Mouse (Mus musculus): ENCODE results near the gene Jag2.

Gene Jag2

GRCm38 (mm10) chr12:112903941-112904340 is 25.6 kb downstream of the Jag2 start:
- no peak for DNase-seq (ENCODE audit: low spot score in 2 of 2)

DNA sequence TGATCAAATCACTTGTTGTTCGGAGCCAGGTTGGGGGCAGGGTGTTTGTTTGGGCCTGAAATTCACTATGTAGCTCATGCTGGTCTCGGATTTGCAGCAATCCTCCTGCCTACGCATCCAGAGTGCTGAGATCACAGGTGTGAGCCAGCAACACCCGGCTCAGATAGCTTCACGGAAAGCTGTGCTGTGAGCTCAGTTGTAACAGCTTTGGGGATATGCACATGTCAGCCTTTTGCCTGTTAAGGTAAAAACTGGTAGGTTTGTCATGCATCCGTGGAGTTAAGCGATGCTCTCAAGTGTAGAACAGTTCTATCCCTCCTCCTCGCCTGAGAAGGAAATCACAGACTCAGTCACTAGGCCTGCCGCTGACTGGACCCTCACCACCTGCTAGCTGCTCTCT is 28.9 kb downstream of the Jag2 start:
- DNase-seq (ENCODE audit: low spot score in 2 of 2) = no peak

DNA sequence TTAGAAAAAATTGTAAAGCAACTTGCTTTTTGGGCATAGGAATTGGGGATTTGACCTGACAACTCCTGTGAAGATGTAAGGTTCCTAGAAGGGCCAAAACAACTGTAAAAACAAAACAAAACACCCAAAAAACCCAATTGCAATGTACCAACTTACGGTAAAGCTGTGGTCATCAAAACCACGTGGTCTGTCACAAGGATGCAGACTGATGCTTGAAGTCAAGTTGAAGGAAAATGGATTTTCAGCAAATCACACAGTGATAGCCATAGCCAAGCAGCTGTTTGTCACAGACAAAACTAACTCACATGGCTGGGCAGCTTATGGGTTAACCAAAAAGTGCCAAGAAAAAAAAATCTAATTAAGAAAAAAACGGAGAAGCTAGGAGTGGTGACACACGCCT is 30.6 kb downstream of the Jag2 start:
- DNase-seq (ENCODE audit: low spot score in 2 of 2) = no peak

DNA sequence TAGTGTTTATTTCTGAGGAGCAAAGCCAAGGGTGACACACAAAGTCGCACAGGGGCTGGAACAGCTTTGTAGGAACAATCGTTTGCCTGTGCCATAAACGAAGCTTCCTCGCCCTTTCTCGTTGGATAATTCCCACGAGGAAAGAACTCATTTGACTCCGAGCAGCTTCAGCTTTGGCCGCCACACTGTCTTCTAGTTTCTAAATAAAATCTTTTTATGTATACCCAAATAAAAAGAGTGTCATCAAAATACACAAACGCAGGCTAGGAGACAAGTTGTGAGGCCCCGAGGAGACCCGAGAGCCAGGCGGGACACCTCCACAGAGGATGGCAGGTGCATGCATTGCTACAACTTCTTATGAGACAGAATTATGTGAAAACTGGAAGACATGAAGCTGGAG is 31.2 kb downstream of the Jag2 start:
- DNase-seq (ENCODE audit: low spot score in 2 of 2) = no peak

DNA sequence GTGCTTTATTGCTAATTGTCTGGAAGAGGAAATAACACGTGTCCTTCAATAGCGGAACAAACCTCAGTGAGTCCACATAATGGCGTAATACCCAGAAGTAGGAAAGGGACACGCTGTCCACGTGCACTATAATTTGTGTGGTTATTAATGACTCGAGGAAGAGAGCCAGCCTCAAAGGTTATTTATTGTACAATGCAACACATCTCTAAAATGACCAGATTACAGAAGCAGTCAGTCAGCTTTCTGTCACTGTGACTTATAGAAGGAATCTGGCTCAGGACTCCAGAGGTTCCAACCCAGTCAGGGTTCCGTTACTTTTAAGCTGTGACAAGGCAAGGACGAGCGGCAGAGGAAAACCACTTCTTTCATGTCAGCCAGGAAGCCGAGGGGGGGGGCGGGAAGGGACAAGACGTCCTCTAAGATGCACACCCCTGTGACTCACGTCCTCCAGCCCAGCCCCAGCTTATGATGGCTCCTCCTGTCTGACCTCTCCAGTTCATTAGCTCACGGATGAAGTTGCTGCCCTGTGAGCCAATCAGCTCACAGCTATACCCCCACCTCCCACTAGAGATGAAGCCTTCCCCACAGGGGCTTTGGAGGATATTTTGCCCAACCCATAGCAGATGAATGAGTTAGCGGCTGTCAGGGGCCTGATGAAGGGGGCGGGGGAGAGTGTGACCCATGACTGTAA is 31.9 kb downstream of the Jag2 start:
- no peak for DNase-seq (ENCODE audit: low spot score in 2 of 2)

DNA sequence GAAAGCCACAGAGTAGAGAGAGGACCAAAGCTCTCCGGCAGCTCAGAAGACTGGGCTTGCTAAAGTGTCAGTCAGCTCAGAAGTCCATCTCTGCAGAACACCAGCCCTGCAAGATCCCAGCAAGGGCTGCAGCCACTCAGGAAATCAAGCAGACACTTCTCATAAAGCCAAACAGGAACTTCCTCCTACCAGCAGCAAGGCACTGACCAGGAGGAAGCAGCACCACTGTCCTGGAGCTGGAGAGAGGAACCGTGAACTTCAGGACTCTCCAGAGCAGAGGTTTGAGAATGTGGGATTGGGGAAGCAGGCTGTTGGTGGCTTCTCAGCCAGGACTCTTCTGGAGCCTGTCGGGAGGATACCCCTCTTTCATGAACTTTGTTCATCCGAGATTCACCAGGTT is 34.6 kb downstream of the Jag2 start:
- DNase-seq (ENCODE audit: low spot score in 2 of 2) = no peak

GRCm38 (mm10) chr12:112894303-112894884 is 35.2 kb downstream of the Jag2 start:
- DNase-seq (ENCODE audit: low spot score in 2 of 2) = no peak

- DNase-seq (ENCODE audit: low spot score in 2 of 2) = no peak
Observed at GRCm38 (mm10) chr12:112885465-112885864, 44.1 kb downstream of the Jag2 start.

- no peak for DNase-seq (ENCODE audit: low spot score in 2 of 2)
Observed at GRCm38 (mm10) chr12:112881301-112881815, 48.2 kb downstream of the Jag2 start.

GRCm38 (mm10) chr12:112880661-112881060 is 48.9 kb downstream of the Jag2 start:
- DNase-seq (ENCODE audit: low spot score in 2 of 2) = no peak

DNA sequence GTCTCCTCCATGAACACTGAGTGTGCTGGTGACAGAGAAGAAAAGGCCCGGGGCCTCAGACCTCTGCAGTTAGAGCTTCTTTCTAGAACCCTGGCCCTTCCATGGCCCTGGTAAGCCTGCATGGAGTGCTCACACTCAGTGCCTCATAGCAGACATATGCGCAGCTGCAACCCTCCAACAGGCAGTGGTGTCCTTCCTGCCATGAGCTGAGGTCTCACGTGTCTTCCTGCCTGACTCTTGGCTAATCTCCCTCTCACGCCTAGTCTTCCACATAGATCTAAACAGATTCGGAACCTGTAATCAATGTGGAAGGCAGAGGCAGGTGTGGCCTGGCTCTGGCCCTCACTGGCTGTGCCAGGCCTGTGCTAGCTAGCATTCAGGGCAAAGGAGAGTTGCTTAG is 49.8 kb downstream of the Jag2 start:
- DNase-seq (ENCODE audit: low spot score in 2 of 2) = no peak

GRCm38 (mm10) chr12:112877607-112878020 is 52.0 kb downstream of the Jag2 start:
- DNase-seq (ENCODE audit: low spot score in 2 of 2) = peak in 1 of 2 experiments; percentile 64

DNA sequence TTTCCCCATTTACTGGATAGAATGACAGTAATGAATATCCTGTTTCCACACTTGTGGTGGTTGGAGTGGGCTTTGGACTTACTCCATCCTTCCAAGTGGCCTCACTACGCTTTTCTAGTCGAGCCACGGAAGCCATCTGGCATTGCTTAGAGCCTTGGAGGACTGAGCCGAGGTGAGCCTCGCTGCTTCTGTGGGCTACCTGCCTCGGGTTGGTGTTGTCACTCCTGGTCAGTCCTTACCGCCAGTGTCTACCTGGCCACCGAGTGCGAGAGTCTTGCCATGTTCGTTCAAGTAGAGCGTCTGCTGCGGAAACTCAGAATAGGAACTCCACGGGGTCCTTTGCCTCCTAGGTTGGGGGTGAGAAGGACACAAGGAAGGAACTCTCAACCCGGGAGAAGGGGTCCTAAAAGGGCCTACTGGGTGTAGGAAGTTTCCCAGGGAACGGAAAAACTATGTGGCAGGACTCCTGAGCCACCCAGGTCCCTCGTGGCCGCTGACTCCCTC is 52.5 kb downstream of the Jag2 start:
- DNase-seq (ENCODE audit: low spot score in 2 of 2) = no peak

- DNase-seq (ENCODE audit: low spot score in 2 of 2) = peak in 1 of 2 experiments; percentile 40
Observed at GRCm38 (mm10) chr12:112876332-112877072, 53.1 kb downstream of the Jag2 start.

DNA sequence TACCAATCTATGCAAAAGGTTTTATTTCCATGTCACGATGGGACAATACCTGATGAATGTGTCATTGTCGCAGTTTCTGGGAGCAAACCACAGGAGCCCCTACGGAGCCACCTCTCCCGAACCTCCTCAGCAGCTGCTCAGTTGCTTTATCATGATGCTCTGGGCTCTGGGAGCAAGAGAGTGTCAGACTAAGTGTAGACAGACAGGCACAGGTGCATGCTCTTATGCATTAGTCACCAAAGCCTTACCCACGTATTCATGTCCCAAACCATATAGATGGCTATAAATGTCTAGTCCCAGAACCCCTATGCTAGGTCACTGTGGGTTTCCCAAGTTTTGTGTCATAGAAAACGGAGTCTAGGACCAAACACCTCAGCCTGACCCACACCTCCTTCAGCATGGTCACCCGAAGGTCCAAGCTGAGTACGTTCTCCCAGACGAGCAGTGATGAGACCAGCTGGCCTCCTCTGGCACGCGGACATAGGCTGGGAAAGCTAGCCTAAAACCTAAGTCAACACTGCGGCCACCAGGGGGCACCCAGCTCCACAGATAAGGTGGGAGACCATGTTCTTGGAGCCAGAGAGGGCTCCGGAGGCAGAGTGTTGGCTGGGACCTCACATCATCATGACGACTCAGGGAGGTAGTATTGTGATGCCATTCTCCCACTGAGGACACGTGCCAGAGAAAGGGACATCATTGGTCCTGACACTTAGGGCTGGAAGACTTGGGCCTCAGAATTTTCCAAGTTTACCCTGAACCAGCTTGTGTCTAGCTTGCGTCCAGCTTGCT is 54.2 kb downstream of the Jag2 start:
- peak; percentile 83 to 93 for DNase-seq (ENCODE audit: low spot score in 2 of 2)

GRCm38 (mm10) chr12:112874199-112874598 is 55.4 kb downstream of the Jag2 start:
- no peak for DNase-seq (ENCODE audit: low spot score in 2 of 2)

DNA sequence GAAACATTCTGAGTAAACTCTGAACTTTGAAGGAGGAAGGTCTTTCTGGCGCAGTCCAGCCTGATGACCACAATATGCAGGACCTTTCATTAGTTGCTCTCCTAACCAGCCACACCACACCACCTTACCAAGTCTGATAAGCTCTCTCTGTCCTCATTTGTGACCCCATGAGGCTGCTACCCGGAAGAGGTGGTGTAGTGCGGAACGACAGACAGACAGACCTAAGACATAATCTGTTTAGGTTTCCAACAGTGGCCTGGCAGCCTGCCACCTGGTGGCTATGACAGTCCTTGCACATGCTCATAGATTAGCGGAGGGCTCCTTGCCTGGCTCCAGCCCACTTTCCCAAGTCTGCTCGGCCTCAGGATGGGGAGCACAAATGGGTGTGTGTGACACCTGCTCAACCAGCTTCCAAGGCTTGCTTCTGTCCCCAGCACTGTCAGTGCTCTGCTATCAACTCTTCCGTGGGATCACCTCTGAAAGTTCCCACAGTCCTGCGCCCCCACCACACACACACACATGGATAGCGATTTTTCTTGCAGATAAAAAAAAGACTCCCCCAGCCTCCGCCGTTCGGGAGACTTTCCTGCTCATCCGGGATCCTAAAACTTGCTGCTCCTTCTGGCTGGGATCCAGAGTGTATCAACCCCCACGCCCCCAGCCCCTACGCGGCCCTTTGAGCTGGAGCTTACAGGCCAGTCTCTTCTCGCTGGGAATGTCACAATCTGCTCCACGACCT is 56.0 kb downstream of the Jag2 start:
- peak; percentile 71 to 87 for DNase-seq (ENCODE audit: low spot score in 2 of 2)

GRCm38 (mm10) chr12:112872991-112873390 is 56.6 kb downstream of the Jag2 start:
- DNase-seq (ENCODE audit: low spot score in 2 of 2) = no peak

DNA sequence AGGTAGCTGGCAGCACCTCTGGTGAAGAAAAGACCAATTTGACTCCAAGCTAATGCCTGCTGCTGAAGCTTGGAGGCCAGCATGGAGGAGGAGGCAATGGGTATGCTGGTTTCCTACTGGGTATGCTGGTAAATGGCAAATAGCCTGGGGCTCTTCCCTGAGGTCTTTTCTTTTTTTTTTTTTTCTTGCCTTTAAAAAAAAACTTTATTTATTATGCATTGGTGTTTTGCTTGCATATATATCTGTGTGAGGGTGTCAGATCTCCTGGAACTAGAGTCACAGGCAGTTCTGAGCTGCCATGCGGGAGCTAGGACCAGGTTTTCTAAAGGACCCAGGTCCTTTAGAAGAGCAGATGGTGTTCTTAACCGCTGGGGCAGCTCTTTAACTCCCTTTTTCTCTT is 58.3 kb downstream of the Jag2 start:
- no peak for DNase-seq (ENCODE audit: low spot score in 2 of 2)

DNA sequence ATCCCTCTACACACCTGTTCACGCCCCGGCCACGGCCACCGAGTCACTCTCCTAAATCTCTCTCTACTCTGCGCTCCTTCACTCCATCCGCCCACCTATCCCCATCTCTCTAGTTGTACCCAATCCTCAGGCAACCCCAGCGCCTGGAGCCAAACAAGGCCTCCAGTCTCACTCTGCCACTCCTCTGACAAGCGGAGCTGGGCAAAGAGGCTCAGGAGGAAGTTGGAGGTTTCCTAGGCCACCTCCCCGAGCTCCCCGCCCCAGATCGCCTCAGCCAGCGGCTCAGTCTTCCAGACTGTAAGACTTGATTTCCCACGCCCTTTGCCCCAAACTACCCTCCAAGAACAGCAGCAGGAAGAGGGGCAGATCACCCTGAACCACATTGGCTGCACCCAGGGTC is 58.8 kb downstream of the Jag2 start:
- DNase-seq (ENCODE audit: low spot score in 2 of 2) = no peak

GRCm38 (mm10) chr12:112869783-112870204 is 59.8 kb downstream of the Jag2 start:
- no peak for DNase-seq (ENCODE audit: low spot score in 2 of 2)

All from spleen, postnatal 4 days (tissue).